Mouse (Mus musculus) megakaryocyte-erythroid progenitor cell, adult 5 weeks (primary cell): Measurements from ENCODE around the gene Cabin1. TPM values are rescaled to one million over a fixed set of nuclear protein-coding genes. Genes with fewer than 3 reads are reported as not detected.

Source experiments
- polyA plus RNA-seq: library from polyadenylated mRNA; stranded (reverse); fragments of >175 nt; gene quantifications from 2 replicates; pipeline ENCODE4 v1.2.3, GENCODE M21; 2012

Gene Cabin1
- polyA plus RNA-seq = 95.9 and 105 TPM in 2 replicates

GRCm38 (mm10) chr10:75763682-75764518 lies at the start of gene Cabin1:
Gene Cabin1, minus strand, starts transcription at chr10:75764341.

DNA sequence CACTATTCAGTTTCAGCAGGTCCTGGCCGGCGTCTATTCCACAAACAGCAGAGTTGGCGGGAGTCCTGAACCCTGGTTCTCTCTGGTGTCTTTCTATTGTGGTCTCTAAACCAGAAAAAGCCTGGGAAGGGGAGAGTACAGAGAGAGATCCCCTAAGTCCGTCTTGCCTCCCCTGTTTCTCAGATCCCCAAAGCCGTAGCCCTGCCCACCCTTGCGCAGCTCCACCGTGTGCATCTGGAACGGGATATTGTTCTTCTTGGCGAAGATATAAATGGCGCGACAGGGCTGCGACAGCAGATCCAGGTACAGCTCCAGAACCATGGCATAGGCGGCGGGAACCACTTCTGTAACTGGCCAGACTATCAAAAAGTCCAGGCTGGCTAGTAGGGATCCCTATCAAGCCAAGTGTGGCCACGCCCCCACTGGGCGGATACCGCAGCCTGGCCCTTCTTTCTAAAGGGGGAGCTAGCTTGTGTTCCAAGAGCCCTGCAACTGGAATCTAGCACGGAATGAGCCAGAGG lies 34.1 kb upstream of the Cabin1 start, which contains the start of gene Gstt1:
Gene Gstt1 (minus strand): TSS at position 409 of the 521 bp plus-strand sequence.

GRCm38 (mm10) chr10:75780769-75781578 lies 16.8 kb upstream of the Cabin1 start, which contains the start of the genes Gm20441 and Gstt3:
Gene Gm20441, minus strand, starts transcription at chr10:75780954.
Gene Gstt3, minus strand, starts transcription at chr10:75781414.

GRCm38 (mm10) chr10:75772795-75773664 lies 8.9 kb upstream of the Cabin1 start, which contains the start of gene Ddt:
Gene Ddt, minus strand, starts transcription at chr10:75773414.

GRCm38 (mm10) chr10:75643741-75644343 lies 120.3 kb downstream of the Cabin1 start, which contains the start of gene Susd2:
Gene Susd2, minus strand, starts transcription at chr10:75644008.

Other genes starting within 250 kb of the Cabin1 start
- 27.9 and 31.9 TPM in 2 replicates for gene Snrpd3, start 246.8 kb downstream of the Cabin1 start, polyA plus RNA-seq
- 8.0 and 9.2 TPM in 2 replicates for gene Gucd1, start 246.4 kb downstream of the Cabin1 start, polyA plus RNA-seq
- 0.02 TPM in 1 of 2 replicates, not detected in the other for gene Lrrc75b, start 204.0 kb downstream of the Cabin1 start, polyA plus RNA-seq
- 1.2 and 1.8 TPM in 2 replicates for gene Ggt1, start 202.7 kb downstream of the Cabin1 start, polyA plus RNA-seq
- 9.1 and 11.3 TPM in 2 replicates for gene Ggt5, start 175.0 kb downstream of the Cabin1 start, polyA plus RNA-seq
- 0.68 and 1.6 TPM in 2 replicates for gene Susd2, start 120.3 kb downstream of the Cabin1 start, polyA plus RNA-seq
- gene Ddt, start 9.1 kb upstream of the Cabin1 start, polyA plus RNA-seq = 95.8 and 97.5 TPM in 2 replicates
- not detected in 2 replicates for gene Gm20441, start 16.6 kb upstream of the Cabin1 start, polyA plus RNA-seq
- 4.0 and 4.4 TPM in 2 replicates for gene Gstt3, start 17.1 kb upstream of the Cabin1 start, polyA plus RNA-seq
- gene Gstt1, start 34.2 kb upstream of the Cabin1 start, polyA plus RNA-seq = 0.38 and 0.93 TPM in 2 replicates
- gene Gstt4, start 58.2 kb upstream of the Cabin1 start, polyA plus RNA-seq = not detected in 2 replicates
- gene Gstt2, start 73.1 kb upstream of the Cabin1 start, polyA plus RNA-seq = 7.5 and 8.4 TPM in 2 replicates
- 2,192 and 2,368 TPM in 2 replicates for gene Mif, start 95.9 kb upstream of the Cabin1 start, polyA plus RNA-seq
- gene Derl3, start 129.1 kb upstream of the Cabin1 start, polyA plus RNA-seq = 9.1 and 10.6 TPM in 2 replicates
- 308 and 343 TPM in 2 replicates for gene Smarcb1, start 157.3 kb upstream of the Cabin1 start, polyA plus RNA-seq
- 187 and 201 TPM in 2 replicates for gene Chchd10, start 168.8 kb upstream of the Cabin1 start, polyA plus RNA-seq
- gene Mmp11, start 172.2 kb upstream of the Cabin1 start, polyA plus RNA-seq = 0.65 and 0.74 TPM in 2 replicates
- not detected in 2 replicates for gene Gm867, start 176.3 kb upstream of the Cabin1 start, polyA plus RNA-seq
- 1.4 and 2.1 TPM in 2 replicates for gene Vpreb3, start 178.7 kb upstream of the Cabin1 start, polyA plus RNA-seq
- 0.09 and 0.22 TPM in 2 replicates for gene Gm5134, start 190.2 kb upstream of the Cabin1 start, polyA plus RNA-seq